Mouse (Mus musculus): Measurements from ENCODE around the gene Actbl2. TPM values are rescaled to one million over a fixed set of nuclear protein-coding genes. Genes with fewer than 3 reads are reported as not detected.

Gene Actbl2
- polyA plus RNA-seq (2012; rRNA removed), result 0.03 TPM in 1 of 2 replicates, not detected in the other

DNA sequence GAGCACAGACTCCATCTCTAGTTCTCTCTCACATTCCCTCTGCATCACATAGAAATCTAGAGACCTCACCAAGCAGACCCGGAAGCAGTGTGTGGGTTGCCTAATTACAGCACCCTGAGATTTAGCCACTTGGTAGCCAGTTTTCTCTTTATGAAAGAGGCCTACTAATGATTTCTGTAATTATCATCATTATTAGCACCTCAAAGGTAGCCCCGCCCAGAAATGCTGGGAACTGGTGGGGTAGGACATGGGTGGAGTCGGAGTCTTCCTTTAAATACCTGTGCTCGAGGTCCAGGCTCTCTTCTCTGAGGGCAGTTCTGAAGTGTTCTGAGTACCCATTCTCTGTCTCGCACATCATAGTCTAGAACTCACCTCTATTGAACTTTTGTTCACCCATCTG lies at the start of gene Actbl2:
Gene Actbl2 (plus strand): TSS at position 301 of the 400 bp plus-strand sequence.
- no peak for DNase-seq (ENCODE audit: low read depth)

DNA sequence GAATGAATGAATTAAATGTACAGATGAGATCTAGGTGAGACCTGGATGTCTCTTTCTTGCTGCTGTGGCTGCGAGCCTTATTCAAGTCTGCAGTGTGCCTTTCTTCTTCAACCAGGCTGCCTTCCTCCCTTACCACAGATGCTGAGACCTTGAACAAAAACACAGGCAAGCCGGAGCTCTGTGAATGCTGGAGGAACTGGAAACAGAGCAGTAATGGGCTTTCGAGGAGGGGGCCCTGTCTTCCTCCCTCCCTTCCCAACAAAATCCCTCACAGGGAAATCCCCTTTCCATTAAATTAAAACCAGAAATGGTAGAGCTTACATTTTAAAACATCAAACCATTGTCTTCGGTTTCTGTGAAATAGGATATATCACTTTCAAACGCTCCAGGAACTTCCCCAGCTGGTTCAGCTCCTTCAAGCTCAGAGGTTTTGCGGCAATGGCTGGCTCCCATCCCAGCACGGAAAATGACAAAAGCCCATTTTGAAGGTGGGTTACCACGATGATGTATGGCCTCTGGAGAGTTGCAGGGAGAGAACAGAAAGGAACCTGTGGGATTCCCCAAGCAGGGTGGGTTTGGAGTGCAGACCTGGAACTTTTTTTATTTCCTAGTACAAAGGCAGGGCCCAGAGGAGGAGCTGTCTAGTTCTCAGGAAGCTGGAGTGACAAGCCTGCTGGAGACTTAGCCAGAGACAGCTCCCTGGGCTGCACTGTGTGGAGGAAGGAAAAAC lies 44.0 kb upstream of the Actbl2 start:
- no peak for DNase-seq (ENCODE audit: low read depth)

DNA sequence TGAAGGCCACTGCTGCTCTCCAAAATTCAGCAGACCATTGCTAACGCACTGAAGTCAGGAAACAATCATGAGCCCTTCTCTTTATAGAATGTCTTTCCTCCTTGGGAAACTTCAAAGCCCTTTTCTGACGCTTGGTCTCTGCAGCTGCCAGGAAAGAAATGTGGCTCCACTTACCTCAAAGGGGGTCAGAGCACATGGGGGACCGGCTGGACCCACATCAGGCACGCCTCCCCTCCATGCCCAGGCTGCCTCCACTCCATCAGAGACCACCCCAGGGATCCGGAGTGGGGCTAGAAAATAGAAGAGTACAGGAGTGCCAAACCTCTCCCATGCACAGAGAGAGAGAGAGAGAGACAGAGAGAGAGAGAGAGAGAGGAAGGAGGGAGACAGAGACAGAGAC lies 26.0 kb upstream of the Actbl2 start:
- DNase-seq (ENCODE audit: low read depth), result no peak

DNA sequence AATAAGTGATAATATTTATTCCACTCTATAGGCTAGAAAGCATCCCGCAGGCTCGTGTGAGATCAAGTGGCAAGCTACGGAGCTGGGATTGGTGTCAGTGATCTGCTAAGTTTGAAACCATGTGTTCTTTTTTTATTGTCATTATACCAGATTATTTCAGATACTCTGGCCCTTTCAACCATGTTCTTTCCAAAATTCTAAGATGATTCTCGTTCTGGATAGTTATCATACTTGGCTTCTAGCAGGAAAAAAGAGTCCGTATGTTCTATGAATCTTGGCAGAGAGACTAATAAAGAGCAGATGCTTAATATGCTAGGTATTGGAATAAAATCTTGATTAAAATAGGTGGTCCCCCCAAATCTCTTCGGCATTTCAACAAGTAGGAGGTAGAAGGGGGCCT lies 25.3 kb upstream of the Actbl2 start:
- DNase-seq (ENCODE audit: low read depth), result no peak

DNA sequence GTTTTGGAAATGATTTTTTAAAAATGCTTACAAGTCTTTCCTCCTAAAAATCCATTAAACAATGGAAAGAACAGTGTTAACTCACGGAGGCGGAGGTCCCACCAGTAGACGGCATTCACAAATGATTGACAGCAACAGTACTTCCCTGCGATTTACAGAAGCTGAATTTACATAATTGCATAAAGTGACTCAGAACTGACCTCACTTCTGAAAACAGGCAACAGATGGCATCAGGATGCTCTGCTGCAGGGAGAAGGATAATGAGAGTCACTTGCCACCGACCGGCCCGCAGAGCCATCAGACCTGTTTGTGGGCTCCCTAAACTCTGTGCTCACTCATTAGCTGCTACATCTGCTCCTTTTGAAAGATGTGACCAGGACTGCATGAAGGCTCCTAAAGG lies 22.4 kb upstream of the Actbl2 start:
- DNase-seq (ENCODE audit: low read depth), result no peak

DNA sequence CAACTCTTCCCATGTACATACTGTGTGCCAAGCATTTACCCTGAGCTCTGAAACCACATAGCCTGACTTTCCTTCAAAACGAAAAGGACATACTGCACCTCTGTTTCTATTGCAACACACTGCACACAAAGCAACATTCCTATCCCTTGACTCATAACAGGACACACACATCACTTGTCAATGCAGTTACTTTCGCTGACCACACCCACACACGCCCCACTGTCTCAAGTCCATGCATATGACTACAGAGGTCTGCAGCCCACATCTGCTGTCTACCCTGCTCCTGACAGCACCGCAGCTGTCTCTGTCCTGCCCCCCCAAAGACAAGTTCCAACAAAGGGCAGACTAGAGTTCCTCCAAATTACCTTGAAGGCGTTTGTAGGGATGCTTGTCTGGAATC lies 21.5 kb upstream of the Actbl2 start:
- peak; percentile 26 for DNase-seq (ENCODE audit: low read depth)

DNA sequence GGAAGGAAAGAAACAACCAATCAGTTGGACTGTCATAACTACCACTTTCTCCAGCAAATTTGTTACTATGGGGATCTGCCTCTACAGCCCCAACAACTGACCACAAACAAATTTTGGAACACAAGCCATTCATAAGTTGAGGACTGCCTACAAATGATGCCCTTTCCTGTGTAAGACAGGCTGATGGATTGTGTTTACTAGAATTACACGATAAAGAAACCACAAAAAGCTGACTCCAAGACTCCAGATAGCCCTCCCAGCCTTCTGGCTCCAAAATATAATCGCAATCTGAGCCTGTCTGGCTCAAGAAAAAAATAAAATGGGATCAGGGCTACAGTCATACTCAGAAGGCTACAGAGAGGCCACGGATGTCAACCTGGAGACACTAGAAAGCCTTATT lies 20.2 kb upstream of the Actbl2 start:
- no peak for DNase-seq (ENCODE audit: low read depth)

DNA sequence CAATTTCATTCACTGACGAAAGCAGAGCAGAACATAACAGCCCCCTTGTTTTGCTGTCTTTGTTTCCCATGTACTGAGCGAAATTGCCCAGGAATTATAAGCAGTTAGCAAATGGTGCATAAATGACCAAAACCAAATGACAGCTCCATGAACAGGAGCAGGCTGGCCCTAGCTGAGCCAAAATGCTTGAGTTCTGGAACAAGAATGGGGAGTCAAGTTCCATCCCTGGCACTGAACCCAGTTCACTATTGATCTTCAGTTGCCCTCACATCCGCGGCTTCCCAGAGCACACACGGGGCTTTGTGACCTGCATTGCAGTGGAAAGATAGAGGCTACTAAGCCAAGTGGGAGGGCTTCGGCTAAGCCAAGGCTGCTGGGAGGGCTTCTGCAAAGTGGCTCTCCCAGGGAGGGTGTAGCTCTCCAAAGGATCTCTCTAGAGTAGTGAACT lies 19.1 kb upstream of the Actbl2 start:
- DNase-seq (ENCODE audit: low read depth), result no peak

DNA sequence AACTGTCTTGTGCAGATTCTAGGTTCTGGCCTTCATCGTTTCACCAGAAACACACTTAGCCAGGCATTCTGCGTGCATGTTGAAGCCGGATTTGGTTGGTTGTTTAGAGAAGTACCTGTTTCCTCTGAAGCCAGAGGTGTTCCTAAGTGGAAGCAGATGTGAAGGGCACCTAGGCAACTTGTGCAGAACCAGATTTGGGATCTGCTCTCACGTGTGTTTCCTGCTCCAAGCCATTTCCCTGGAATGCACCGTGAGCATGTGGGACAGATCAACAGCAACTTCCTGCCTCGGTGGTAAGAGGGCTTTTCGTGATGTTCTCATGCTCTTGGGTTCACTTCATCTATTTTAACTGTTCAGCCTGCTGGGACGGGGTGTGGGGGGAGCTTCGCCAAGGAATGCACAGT lies 18.4 kb upstream of the Actbl2 start:
- DNase-seq (ENCODE audit: low read depth), result no peak

DNA sequence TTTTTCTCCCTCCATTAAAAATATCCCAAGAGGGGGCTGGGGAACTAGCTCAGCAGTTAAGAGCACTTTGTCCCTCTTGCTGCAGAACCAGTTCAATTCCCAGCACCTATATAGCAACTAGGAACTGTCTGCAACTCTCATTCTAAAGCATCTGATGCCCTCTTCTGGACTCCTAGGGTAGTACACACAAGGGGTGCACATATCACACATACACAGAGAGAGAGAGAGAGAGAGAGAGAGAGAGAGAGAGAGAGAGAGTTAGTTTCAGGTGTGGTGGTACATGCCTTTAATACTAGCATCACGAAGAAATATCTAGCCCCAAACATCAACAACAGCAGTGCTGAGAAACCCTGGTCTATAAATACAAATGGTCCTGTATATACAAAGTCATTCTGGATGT lies 17.5 kb upstream of the Actbl2 start:
- no peak for DNase-seq (ENCODE audit: low read depth)

DNA sequence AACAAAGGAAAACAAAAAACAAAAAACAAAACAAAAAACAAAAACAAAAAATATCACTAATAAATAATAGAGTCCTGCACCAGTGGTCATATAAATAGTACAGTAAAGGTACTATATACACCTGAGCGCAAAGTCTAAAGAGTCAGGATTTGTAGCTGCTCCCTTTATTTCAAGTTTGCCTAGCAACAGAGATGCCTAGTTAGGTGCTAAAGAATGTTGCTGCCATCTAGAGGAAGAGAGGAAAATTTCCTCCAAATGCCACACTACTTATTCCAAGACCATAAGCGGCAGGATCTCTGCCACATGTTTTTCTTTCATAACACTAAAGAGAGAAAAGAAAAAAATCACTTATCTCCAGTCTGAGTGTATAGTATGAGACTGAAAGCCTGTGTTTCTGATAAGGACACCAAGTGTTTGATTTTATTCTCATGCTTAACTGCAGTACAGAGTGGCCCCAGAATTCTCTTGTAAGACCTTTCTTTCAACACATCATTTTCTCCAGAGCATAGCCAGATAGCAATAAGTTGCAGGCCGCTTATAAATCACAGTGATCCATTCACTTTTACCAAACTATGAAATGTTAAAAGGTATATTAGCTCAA lies 16.8 kb upstream of the Actbl2 start:
- no peak for DNase-seq (ENCODE audit: low read depth)

DNA sequence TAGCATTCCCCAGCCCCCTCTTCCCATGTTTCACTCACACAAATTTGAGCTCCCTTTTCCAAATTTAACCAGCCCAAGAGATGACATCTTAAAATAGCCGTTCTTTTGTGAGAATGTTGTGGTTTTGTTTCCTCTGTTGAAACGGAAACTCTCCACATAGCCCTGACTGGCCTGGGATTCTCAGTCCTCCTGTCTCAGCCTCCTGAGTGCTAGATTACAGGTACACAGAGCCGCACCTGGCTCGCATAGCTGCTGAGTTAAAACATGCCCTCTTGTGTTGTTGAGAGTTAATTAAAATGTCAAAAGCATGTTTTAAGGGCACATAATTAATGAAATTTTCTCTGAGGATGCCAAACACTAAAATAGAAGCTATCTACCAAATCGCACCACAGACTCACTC lies 3.7 kb upstream of the Actbl2 start:
- no peak for DNase-seq (ENCODE audit: low read depth)

DNA sequence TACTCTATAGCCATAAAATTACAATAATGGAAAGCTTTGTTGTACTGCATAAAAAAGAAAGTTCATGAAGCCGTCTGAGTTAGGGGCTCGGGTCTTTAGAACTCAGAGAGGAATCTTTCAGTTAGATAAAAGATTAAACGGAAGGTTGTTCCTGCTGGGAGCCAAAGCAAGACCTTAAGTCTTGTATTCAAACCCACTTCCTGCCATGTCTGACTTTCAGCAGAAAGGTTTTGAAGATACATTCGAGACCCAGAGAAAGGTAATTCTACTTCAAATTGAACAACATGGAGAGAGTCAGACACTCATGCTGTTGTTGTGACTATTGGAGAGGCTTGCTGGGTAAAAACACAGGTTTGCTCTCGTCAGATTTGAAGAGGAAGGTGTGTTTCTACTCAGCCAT lies 3.0 kb upstream of the Actbl2 start:
- no peak for DNase-seq (ENCODE audit: low read depth)

DNA sequence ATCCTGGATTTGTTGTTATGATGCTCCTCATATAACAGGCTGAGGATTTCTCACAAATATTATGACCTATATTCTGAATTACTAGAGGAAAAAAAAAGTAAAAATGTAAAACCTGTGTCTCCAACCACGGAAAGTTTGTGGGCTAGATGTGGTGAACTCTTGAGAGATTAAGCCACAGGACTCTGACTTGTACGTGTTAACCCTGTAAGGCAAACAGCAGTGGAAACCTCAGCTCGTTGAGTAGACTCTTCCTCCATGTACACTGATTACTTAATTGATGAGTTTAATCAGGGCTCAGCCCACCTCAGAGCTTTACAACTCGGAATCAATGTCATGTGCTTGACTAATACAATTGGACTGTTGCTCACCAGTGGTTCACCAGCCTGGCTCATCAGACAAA lies 3.2 kb downstream of the Actbl2 start:
- DNase-seq (ENCODE audit: low read depth), result no peak

DNA sequence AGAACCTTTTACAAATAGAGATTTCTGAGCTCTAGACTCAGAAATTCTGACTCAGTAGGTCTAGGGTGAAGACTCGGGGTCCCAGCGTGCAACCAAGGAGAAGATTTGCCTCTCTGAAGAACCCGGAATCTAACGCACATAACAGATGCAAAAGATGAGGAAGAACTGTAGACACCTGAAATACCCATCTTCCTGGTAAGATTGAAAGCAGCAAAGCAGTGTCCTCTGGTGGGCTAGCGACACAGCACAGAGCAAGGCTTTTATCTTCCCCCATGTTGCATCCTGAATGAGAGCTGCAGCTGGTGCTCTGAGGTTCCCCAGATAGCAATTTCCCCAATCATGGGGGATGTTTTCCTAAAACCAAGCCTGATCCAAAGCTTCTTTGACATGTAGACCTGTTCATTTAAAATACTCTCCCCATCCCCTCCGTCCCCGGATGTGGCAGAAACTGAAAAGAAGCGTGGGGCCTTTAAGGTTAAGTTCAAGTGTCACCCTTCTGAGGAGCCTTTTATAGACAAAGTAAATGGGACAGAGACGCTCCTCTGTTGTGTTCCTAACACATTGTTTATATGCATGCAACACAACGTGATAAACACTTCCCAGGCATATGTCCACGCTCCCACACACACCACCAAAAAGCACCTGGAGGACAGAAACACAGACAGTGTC lies 3.7 kb downstream of the Actbl2 start:
- DNase-seq (ENCODE audit: low read depth), result no peak

DNA sequence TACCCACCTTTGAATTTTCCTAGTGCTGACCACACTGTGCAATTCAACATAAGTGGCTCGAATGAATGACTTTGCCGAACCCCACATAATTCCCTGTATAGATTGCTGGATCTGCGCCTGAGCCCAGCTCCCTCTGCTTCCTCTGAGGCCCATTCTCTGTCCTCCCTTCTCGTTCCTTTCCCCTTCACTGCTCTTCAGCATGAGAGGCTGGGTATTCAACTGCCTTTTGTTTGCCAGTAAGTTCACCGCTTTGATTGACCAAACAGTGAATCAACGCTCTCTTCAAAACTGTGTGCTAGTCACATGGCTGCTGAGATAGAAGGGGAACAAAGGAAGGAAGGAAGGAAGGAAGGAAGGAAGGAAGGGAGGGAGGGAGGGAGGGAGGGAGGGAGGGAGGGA lies 4.3 kb downstream of the Actbl2 start:
- no peak for DNase-seq (ENCODE audit: low read depth)

DNA sequence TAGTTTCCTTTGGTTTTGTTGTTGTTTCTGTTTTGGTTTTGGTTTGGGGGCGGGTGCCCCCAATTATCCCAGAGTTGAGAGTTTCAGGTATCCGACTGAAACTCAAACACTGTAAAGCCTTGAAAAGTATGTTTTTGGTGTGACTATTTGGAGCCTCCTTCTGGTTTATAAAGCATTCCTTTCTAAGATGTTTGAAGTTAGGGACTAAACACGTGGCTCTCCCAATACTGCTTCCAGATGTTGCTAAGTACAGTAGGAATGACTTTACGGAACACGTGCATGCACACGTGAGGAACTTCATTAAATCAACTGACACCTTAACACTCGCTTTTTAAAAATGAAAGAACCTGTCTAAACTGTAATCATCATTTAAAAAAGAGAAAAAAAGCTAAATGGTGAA lies 4.9 kb downstream of the Actbl2 start:
- DNase-seq (ENCODE audit: low read depth), result no peak

DNA sequence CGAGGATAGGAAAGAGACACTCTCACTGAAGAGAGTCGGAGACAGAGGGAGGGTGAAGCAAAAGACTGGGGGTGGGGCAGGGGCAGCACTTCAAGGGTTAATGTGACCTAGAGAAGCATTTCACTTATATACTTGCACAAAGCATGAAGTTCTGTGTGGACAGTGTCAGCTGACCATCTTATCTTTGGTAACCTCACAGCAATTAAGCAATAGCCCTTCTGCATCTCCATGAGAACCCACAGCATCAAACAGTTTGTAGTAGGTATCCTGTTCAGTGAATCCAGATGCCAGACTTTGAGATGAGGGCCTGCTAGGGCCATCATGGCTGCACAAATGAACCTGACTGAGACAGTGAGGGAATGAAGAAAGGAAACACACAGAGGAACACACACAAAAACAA lies 8.4 kb downstream of the Actbl2 start:
- no peak for DNase-seq (ENCODE audit: low read depth)

DNA sequence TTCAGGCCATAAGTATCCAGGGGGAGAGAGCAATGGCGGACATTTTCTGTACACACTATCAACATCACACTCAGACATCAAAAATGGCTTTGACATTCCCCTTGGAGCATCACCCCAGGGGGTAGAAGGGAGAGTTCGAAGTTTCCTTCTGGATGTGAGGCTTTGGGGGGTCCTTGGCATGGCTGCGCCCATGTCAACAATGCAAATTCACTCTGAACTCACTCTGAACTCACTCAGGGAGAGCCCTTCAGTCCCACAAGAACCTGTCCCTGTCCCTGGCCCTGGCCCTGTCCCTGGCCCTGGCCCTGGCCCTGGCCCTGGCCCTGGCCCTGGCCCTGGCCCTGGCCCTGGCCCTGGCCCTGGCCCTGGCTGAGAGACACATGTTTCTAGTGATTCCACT lies 8.9 kb downstream of the Actbl2 start:
- DNase-seq (ENCODE audit: low read depth), result no peak

DNA sequence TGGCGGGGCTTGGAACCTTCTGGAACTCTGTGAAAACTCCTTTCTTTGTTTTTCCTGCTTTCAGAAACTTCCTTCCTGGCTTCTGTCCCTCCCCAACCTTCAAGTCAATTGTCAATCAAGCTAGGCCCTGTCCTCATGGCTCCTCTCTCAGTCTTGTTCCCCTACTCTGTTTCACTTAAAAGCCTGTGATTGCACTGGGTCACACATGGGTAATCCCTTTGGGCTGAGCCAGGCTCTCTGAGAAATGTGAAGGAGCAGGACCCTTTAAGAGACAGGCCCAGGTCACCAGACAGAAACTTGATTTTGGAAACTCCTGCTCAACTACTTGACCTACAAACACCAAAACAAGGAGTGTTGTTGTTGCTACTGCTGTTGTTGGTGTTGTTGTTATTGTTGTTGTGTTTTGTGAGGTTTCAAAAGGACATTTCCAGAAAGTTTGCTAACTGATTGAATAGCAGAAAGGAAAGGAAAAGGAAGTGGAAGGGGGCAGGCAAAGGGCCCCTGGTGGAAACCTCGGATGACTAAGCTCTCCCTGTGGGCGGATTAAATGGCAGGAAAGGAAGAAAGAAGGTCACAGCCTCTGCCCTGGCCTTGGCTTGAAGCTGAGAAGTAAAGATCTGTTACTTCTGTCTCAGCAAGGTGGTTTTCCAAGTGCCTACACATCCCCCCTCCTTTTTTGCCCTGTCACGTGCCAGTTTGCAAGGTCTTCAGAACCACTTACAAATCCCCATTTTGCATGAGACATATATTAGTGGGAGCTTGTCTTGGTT lies 10.6 kb downstream of the Actbl2 start:
- no peak for DNase-seq (ENCODE audit: low read depth)

DNA sequence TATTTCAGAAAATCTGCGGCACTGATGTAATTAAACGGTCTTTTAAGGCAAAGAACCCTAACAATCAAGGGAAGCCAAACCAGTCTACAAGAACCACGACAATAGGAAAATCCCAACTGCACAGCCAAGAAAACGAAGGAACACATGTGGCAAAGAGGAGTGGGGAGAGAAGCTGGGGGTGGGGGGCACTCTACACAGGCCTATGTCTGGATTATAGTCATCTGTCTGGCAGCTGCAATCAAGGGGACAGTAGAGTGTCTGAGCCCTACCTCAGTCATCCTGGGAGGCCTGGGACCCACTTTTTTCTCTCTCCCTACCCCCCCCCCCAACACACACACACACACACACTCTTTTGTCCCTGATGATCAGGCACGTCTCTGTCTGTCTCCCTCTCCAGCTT lies 12.0 kb downstream of the Actbl2 start:
- DNase-seq (ENCODE audit: low read depth), result no peak

DNA sequence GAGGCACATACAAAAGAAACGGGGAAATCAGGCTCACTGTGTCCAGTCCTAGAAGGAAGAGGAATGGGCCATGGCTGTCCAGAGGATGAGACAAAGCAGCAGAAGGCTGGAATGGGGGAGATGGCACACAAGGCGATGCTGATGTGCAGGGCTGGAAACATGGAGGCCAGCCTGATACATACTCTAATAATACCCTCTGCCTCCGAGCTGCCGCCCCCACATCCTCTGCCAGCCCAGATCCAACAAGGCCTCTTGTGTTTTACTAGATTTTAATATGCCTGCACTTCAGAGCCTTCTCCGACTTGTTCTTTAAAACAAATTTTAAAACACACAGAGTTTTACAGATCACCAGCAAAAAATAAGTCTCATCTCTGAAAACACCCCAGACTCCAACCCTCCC lies 14.2 kb downstream of the Actbl2 start:
- no peak for DNase-seq (ENCODE audit: low read depth)

Measured in gonadal fat pad, adult 2 months (tissue).